Mouse (Mus musculus) embryonic facial prominence, embryonic 12.5 days (tissue): ENCODE measurements around the gene Ccr6. TPM values are rescaled to one million over a fixed set of nuclear protein-coding genes. Genes with fewer than 3 reads are reported as not detected.

Experiments
- polyA plus RNA-seq: library from polyadenylated mRNA; unstranded; fragments of >200 nt; fragmentation: Nextera tagmentation; extraction: Ambion mirVana; gene quantifications from 2 replicates; pipeline ENCODE4 v1.2.1, GENCODE M21; 2016

Gene Ccr6
- polyA plus RNA-seq, 1 experiment from 2014 or later = not detected

Other genes starting within 250 kb of the Ccr6 start
- 0.29 and 0.83 TPM in 2 replicates for gene Gm49673, start 88.3 kb upstream of the Ccr6 start, polyA plus RNA-seq
- 21.3 and 22.0 TPM in 2 replicates for gene Rnaset2a, start 87.9 kb upstream of the Ccr6 start, polyA plus RNA-seq
- gene Fgfr1op, start 70.5 kb upstream of the Ccr6 start, polyA plus RNA-seq = 43.2 and 43.5 TPM in 2 replicates
- gene Mpc1, start 46.9 kb downstream of the Ccr6 start, polyA plus RNA-seq = 122 and 129 TPM in 2 replicates
- 60.6 and 64.6 TPM in 2 replicates for gene Sft2d1, start 75.1 kb downstream of the Ccr6 start, polyA plus RNA-seq
- 0.58 and 1.1 TPM in 2 replicates for gene Prr18, start 101.4 kb downstream of the Ccr6 start, polyA plus RNA-seq
- 0.93 and 1.2 TPM in 2 replicates for gene T2, start 119.9 kb downstream of the Ccr6 start, polyA plus RNA-seq
- 0.88 and 0.95 TPM in 2 replicates for gene T, start 198.4 kb downstream of the Ccr6 start, polyA plus RNA-seq